Mouse (Mus musculus): ENCODE data around the gene Foxi3. TPM values are rescaled to one million over a fixed set of nuclear protein-coding genes. Genes with fewer than 3 reads are reported as not detected.
A peak's percentile ranks its signal among the peaks of the same experiment; 100 is the strongest.

The Foxi3 gene
- polyA plus RNA-seq, 1 experiment from 2014 or later, result not detected

GRCm38 (mm10) chr6:70955291-70955800, 985 bp upstream of the Foxi3 start:
- Histone ChIP-seq H3K27me3 (peaks cover 75% of the 10 kb centered on the region), H3K4me2 (no peak overlapping the region)

GRCm38 (mm10) chr6:70955841-70956240, 490 bp upstream of the Foxi3 start:
- Histone ChIP-seq H3K4me2 (peak overlapping the region; percentile 96), H3K4me3 (replicated peaks) (peak overlapping the region; percentile 56), H3K27me3 (peaks cover 80% of the 10 kb centered on the region), H3K9me3 (no peaks in the 10 kb centered on the region), H3K27ac (no peak overlapping the region), H3K4me1 (replicated peaks) (peaks cover 11% of the 10 kb centered on the region), H3K36me3 (no peaks in the 10 kb centered on the region), H3K9ac (replicated peaks) (peak overlapping the region; percentile 56; the same call in 1 of the 2 replicates)
- no peak for ATAC-seq (ENCODE audit: insufficient number of reproducible peaks, insufficient read depth, low FRiP score, low TSS enrichment, low read depth)
- WGBS, result 2% methylated on average over 12 of the region's 12 CpGs

More at GRCm38 (mm10) chr6:70955291-70955800, 985 bp upstream of the Foxi3 start:
- WGBS, result 3% methylated on average over 14 of the region's 14 CpGs
- H3K4me1 ChIP-seq (replicated peaks), result peaks cover 11% of the 10 kb centered on the region
- no peak overlapping the region for H3K27ac ChIP-seq
- H3K4me3 ChIP-seq (replicated peaks), result no peak overlapping the region
- no peak overlapping the region for H3K9ac ChIP-seq (replicated peaks)
- no peaks in the 10 kb centered on the region for H3K36me3 ChIP-seq
- no peaks in the 10 kb centered on the region for H3K9me3 ChIP-seq
- ATAC-seq (ENCODE audit: insufficient number of reproducible peaks, insufficient read depth, low FRiP score, low TSS enrichment, low read depth), result no peak

GRCm38 (mm10) chr6:70956936-70957335, 605 bp downstream of the Foxi3 start:
- H3K9me3 ChIP-seq, result no peaks in the 10 kb centered on the region
- peak overlapping the region; percentile 56 for H3K9ac ChIP-seq (replicated peaks)
- peaks cover 11% of the 10 kb centered on the region for H3K4me1 ChIP-seq (replicated peaks)
- peak overlapping the region; percentile 96 for H3K4me2 ChIP-seq
- under 1% methylated on average over 34 of the region's 34 CpGs for WGBS
- no peak for ATAC-seq (ENCODE audit: insufficient number of reproducible peaks, insufficient read depth, low FRiP score, low TSS enrichment, low read depth)
- peak overlapping the region; percentile 56 for H3K4me3 ChIP-seq (replicated peaks)
- no peak overlapping the region for H3K27ac ChIP-seq
- H3K27me3 ChIP-seq, result peaks cover 81% of the 10 kb centered on the region
- no peaks in the 10 kb centered on the region for H3K36me3 ChIP-seq

GRCm38 (mm10) chr6:70957341-70957940, 1.1 kb downstream of the Foxi3 start:
- H3K27me3 ChIP-seq, result peaks cover 81% of the 10 kb centered on the region
- no peak for ATAC-seq (ENCODE audit: insufficient number of reproducible peaks, insufficient read depth, low FRiP score, low TSS enrichment, low read depth)
- H3K36me3 ChIP-seq, result no peaks in the 10 kb centered on the region
- H3K9me3 ChIP-seq, result no peaks in the 10 kb centered on the region
- no peak overlapping the region for H3K27ac ChIP-seq
- H3K4me2 ChIP-seq, result peak overlapping the region; percentile 96
- H3K4me1 ChIP-seq (replicated peaks), result peaks cover 11% of the 10 kb centered on the region
- 8% methylated on average over 7 of the region's 7 CpGs for WGBS
- H3K9ac ChIP-seq (replicated peaks), result no peak overlapping the region
- H3K4me3 ChIP-seq (replicated peaks), result peak overlapping the region; percentile 56

- Histone ChIP-seq H3K4me3 (replicated peaks) (no peak overlapping the region), H3K9me3 (no peaks in the 10 kb centered on the region), H3K27ac (no peak overlapping the region), H3K9ac (replicated peaks) (no peak overlapping the region), H3K27me3 (peaks cover 64% of the 10 kb centered on the region), H3K36me3 (no peaks in the 10 kb centered on the region), H3K4me2 (no peak overlapping the region), H3K4me1 (replicated peaks) (peaks cover 11% of the 10 kb centered on the region)
- no peak for ATAC-seq (ENCODE audit: insufficient number of reproducible peaks, insufficient read depth, low FRiP score, low TSS enrichment, low read depth)
- WGBS, result 37% methylated on average over 6 of the region's 6 CpGs
These were observed 7.9 kb downstream of the Foxi3 start for GRCm38 (mm10) chr6:70964116-70964830.

GRCm38 (mm10) chr6:70965694-70966093, 9.4 kb downstream of the Foxi3 start:
- Histone ChIP-seq H3K9ac (replicated peaks) (no peak overlapping the region), H3K27me3 (peaks cover 49% of the 10 kb centered on the region), H3K27ac (no peak overlapping the region), H3K4me2 (no peak overlapping the region), H3K4me1 (replicated peaks) (peaks cover 11% of the 10 kb centered on the region), H3K36me3 (no peaks in the 10 kb centered on the region), H3K4me3 (replicated peaks) (no peak overlapping the region), H3K9me3 (no peaks in the 10 kb centered on the region)
- 21% methylated on average over 7 of the region's 7 CpGs for WGBS
- no peak for ATAC-seq (ENCODE audit: insufficient number of reproducible peaks, insufficient read depth, low FRiP score, low TSS enrichment, low read depth)

- no peak overlapping the region for H3K27ac ChIP-seq
- H3K9ac ChIP-seq (replicated peaks), result peak overlapping the region; percentile 48; the same call in 1 of the 2 replicates
These were observed 11.1 kb downstream of the Foxi3 start for GRCm38 (mm10) chr6:70967422-70967821.

GRCm38 (mm10) chr6:70968291-70968690, 12.0 kb downstream of the Foxi3 start:
- no peaks in the 10 kb centered on the region for H3K9me3 ChIP-seq

More at GRCm38 (mm10) chr6:70967422-70967821, 11.1 kb downstream of the Foxi3 start:
- H3K9me3 ChIP-seq, result no peaks in the 10 kb centered on the region
- 2% methylated on average over 8 of the region's 8 CpGs for WGBS
- no peak for ATAC-seq (ENCODE audit: insufficient number of reproducible peaks, insufficient read depth, low FRiP score, low TSS enrichment, low read depth)
- H3K4me1 ChIP-seq (replicated peaks), result peaks cover 11% of the 10 kb centered on the region
- H3K27me3 ChIP-seq, result peaks cover 41% of the 10 kb centered on the region
- peak overlapping the region; percentile 26; the same call in 1 of the 2 replicates for H3K4me3 ChIP-seq (replicated peaks)
- no peaks in the 10 kb centered on the region for H3K36me3 ChIP-seq
- peak overlapping the region; percentile 57 for H3K4me2 ChIP-seq

GRCm38 (mm10) chr6:70973066-70973465, 16.7 kb downstream of the Foxi3 start:
- Histone ChIP-seq H3K9ac (replicated peaks) (no peak overlapping the region), H3K4me3 (replicated peaks) (no peak overlapping the region), H3K36me3 (no peaks in the 10 kb centered on the region), H3K9me3 (no peaks in the 10 kb centered on the region), H3K27ac (no peak overlapping the region), H3K27me3 (no peaks in the 10 kb centered on the region; the same call in 1 of the 2 replicates), H3K4me2 (no peak overlapping the region), H3K4me1 (replicated peaks) (peaks cover 4% of the 10 kb centered on the region; the same call in 1 of the 2 replicates)
- no peak for ATAC-seq (ENCODE audit: insufficient number of reproducible peaks, insufficient read depth, low FRiP score, low TSS enrichment, low read depth)
- WGBS, result 48% methylated on average over 3 of the region's 3 CpGs

More at GRCm38 (mm10) chr6:70968291-70968690, 12.0 kb downstream of the Foxi3 start:
- H3K27ac ChIP-seq, result no peak overlapping the region
- peaks cover 13% of the 10 kb centered on the region for H3K4me1 ChIP-seq (replicated peaks)
- H3K4me2 ChIP-seq, result no peak overlapping the region
- H3K9ac ChIP-seq (replicated peaks), result no peak overlapping the region
- peaks cover 34% of the 10 kb centered on the region for H3K27me3 ChIP-seq
- H3K4me3 ChIP-seq (replicated peaks), result no peak overlapping the region
- ATAC-seq (ENCODE audit: insufficient number of reproducible peaks, insufficient read depth, low FRiP score, low TSS enrichment, low read depth), result no peak
- WGBS, result 71% methylated on average over 4 of the region's 4 CpGs
- H3K36me3 ChIP-seq, result no peaks in the 10 kb centered on the region

- Histone ChIP-seq H3K36me3 (no peaks in the 10 kb centered on the region), H3K4me2 (no peak overlapping the region), H3K4me1 (replicated peaks) (no peaks in the 10 kb centered on the region), H3K27me3 (no peaks in the 10 kb centered on the region), H3K9ac (replicated peaks) (no peak overlapping the region), H3K9me3 (no peaks in the 10 kb centered on the region), H3K4me3 (replicated peaks) (no peak overlapping the region), H3K27ac (no peak overlapping the region)
- ATAC-seq (ENCODE audit: insufficient number of reproducible peaks, insufficient read depth, low FRiP score, low TSS enrichment, low read depth), result no peak
- 81% methylated on average over 8 of the region's 8 CpGs for WGBS
These were observed 24.7 kb downstream of the Foxi3 start for GRCm38 (mm10) chr6:70981036-70981435.

- WGBS, result 83% methylated on average over 1 of the region's 1 CpGs
- no peaks in the 10 kb centered on the region for H3K4me1 ChIP-seq (replicated peaks)
- no peaks in the 10 kb centered on the region for H3K36me3 ChIP-seq
These were observed 26.1 kb downstream of the Foxi3 start for GRCm38 (mm10) chr6:70982416-70982815.

More at GRCm38 (mm10) chr6:70982416-70982815, 26.1 kb downstream of the Foxi3 start:
- H3K9me3 ChIP-seq, result no peaks in the 10 kb centered on the region
- ATAC-seq (ENCODE audit: insufficient number of reproducible peaks, insufficient read depth, low FRiP score, low TSS enrichment, low read depth), result no peak
- H3K27me3 ChIP-seq, result no peaks in the 10 kb centered on the region
- no peak overlapping the region for H3K9ac ChIP-seq (replicated peaks)
- H3K4me2 ChIP-seq, result no peak overlapping the region
- no peak overlapping the region for H3K4me3 ChIP-seq (replicated peaks)
- no peak overlapping the region for H3K27ac ChIP-seq

All from limb, embryonic 12.5 days (tissue).